Mouse (Mus musculus): ENCODE measurements at regions not wholly inside any gene's neighbourhood (a gene's known extent, or its start where the extent isn't known, plus 50 kb on each side); places are given as distances from the start of the nearest gene placed in this dataset.

GRCm38 (mm10) chr11:31727289-31727688 lies 55.6 kb upstream of the Bod1 start:
- TF ChIP-seq HCFC1 (IDR thresholded peaks at IDR 0.05; ENCODE audit: low read depth, low read length) = no peak
- no peak for TF ChIP-seq ZKSCAN1 (IDR thresholded peaks at IDR 0.05; ENCODE audit: borderline replicate concordance, low read depth, low read length)
- no peak for TF ChIP-seq POLR2A (IDR thresholded peaks at IDR 0.05; ENCODE audit: low read depth, low read length)
- TF ChIP-seq USF1 (IDR thresholded peaks at IDR 0.05; ENCODE audit: low read depth, low read length) = no peak
- no peak for TF ChIP-seq MAFK (IDR thresholded peaks at IDR 0.05; ENCODE audit: insufficient replicate concordance, low read length)
- TF ChIP-seq CTCF (conservative IDR thresholded peaks at IDR 0.05 in 1 of 2, IDR thresholded peaks at IDR 0.05 in 1 of 2; ENCODE audit: low read depth in 2 of 2, low read length in 2 of 2) = no peak
- TF ChIP-seq UBTF (IDR thresholded peaks at IDR 0.05; ENCODE audit: low read depth, low read length) = no peak
- no peak for TF ChIP-seq KAT2A (IDR thresholded peaks at IDR 0.05; ENCODE audit: insufficient replicate concordance, low read length)

Measured in CH12.LX (cell line).